Mouse (Mus musculus) kidney, adult 8-10 months (tissue): Measurements from ENCODE around the gene Gbgt1.
"Not testable (repeated sequence)": the region's sequence is repeated elsewhere in the genome, so short reads cannot be mapped to it uniquely, and the experiment has no call there.

ENCODE experiments used
- DNase-seq, 2 experiments: peaks; one replicate each; pipeline ENCODE4 v3.0.0; 2022

Gene Gbgt1

GRCm38 (mm10) chr2:28496671-28497070, at the start of gene Gbgt1:
Gene Gbgt1, plus strand, starts transcription at chr2:28496891.
- no peak for DNase-seq

- no peak for DNase-seq
Measured at GRCm38 (mm10) chr2:28447315-28447670, 49.4 kb upstream of the Gbgt1 start.

GRCm38 (mm10) chr2:28451663-28452062, 45.0 kb upstream of the Gbgt1 start:
- no peak for DNase-seq

- no peak for DNase-seq
Measured at GRCm38 (mm10) chr2:28453539-28453938, 43.2 kb upstream of the Gbgt1 start.

GRCm38 (mm10) chr2:28456616-28457015, 40.1 kb upstream of the Gbgt1 start:
- no peak for DNase-seq

GRCm38 (mm10) chr2:28463919-28464318, 32.8 kb upstream of the Gbgt1 start:
- peak; percentile 52 to 79 for DNase-seq

GRCm38 (mm10) chr2:28464919-28465318, 31.8 kb upstream of the Gbgt1 start:
- no peak for DNase-seq

GRCm38 (mm10) chr2:28465836-28466518, 30.7 kb upstream of the Gbgt1 start, which contains the start of gene 1700007K13Rik:
Gene 1700007K13Rik, minus strand, starts transcription at chr2:28466332.
- peak; percentile 81 to 83 for DNase-seq

GRCm38 (mm10) chr2:28467860-28468485, 28.7 kb upstream of the Gbgt1 start, which contains the start of gene Mrps2:
Gene Mrps2, plus strand, starts transcription at chr2:28468066.
- DNase-seq: peak; percentile 80 to 83

GRCm38 (mm10) chr2:28468486-28469225, 28.0 kb upstream of the Gbgt1 start:
- no peak for DNase-seq

GRCm38 (mm10) chr2:28469461-28469860, 27.2 kb upstream of the Gbgt1 start:
- no peak for DNase-seq

- no peak for DNase-seq
Measured at GRCm38 (mm10) chr2:28470591-28470990, 26.1 kb upstream of the Gbgt1 start.

- not testable (repeated sequence) for DNase-seq
Measured at GRCm38 (mm10) chr2:28472011-28472410, 24.7 kb upstream of the Gbgt1 start.

- DNase-seq: not testable (repeated sequence)
Measured at GRCm38 (mm10) chr2:28477993-28478392, 18.7 kb upstream of the Gbgt1 start.

GRCm38 (mm10) chr2:28479208-28480204, 17.2 kb upstream of the Gbgt1 start:
- no peak for DNase-seq

- DNase-seq: peak; percentile 43 to 65
Measured at GRCm38 (mm10) chr2:28483861-28484260, 12.8 kb upstream of the Gbgt1 start.

GRCm38 (mm10) chr2:28494521-28494920, 2.2 kb upstream of the Gbgt1 start:
- no peak for DNase-seq

- DNase-seq: no peak
Measured at GRCm38 (mm10) chr2:28495207-28495756, 1.4 kb upstream of the Gbgt1 start.

- no peak for DNase-seq
Measured at GRCm38 (mm10) chr2:28495801-28496595, 693 bp upstream of the Gbgt1 start.

- no peak for DNase-seq
Measured at GRCm38 (mm10) chr2:28497561-28497960, 870 bp downstream of the Gbgt1 start.

GRCm38 (mm10) chr2:28498431-28498830, 1.7 kb downstream of the Gbgt1 start:
- DNase-seq: no peak
